Mouse (Mus musculus) fat pad, adult 2 months (tissue): ENCODE measurements around the gene Heg1.

Experiments
- DNase-seq: peaks from one replicate; pipeline ENCODE4 v3.0.0-alpha.2; 2011; ENCODE audit warnings: low read depth, low spot score; ENCODE audit errors: extremely low read depth

Heg1 gene

DNA sequence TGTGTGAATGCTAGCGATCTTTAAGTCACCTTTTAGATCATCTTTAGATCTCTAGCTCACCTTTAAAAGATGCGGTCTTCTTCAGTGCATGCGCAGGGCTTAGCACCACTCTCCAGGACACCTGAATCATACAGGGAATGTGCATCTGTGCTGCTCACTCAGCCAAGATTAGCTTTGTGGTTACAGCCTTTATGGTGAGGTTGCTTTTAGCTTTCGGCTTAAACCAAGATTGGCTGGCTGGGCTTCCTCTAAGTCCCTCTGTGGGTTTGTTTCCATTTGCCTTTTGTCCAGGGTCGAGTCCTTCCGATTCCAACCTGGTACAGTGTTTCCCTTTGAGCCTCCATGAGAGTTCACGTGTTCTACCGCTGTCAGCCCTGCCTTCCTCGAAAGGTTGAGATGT is 20.1 kb downstream of the Heg1 start:
- no peak for DNase-seq

DNA sequence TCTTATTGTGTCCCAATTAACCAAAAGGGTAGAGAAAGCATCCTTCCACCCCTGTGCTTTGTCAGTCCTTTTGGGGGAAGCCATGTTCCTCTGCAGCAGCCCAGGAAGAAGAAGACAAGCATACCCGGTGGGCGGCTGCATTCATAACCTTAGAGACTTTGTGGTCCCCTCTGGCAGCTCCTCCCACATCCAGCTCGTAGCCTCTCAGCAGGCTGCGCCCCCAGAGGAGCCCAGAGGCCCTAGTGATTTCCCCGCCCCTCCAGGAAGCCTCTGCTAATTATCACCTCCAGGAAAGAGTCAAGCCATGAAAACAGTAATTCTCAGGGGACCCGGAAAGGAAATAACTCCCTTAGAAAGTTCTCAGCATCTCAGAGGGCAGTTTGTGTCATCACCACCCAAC is 21.1 kb downstream of the Heg1 start:
- DNase-seq = no peak

DNA sequence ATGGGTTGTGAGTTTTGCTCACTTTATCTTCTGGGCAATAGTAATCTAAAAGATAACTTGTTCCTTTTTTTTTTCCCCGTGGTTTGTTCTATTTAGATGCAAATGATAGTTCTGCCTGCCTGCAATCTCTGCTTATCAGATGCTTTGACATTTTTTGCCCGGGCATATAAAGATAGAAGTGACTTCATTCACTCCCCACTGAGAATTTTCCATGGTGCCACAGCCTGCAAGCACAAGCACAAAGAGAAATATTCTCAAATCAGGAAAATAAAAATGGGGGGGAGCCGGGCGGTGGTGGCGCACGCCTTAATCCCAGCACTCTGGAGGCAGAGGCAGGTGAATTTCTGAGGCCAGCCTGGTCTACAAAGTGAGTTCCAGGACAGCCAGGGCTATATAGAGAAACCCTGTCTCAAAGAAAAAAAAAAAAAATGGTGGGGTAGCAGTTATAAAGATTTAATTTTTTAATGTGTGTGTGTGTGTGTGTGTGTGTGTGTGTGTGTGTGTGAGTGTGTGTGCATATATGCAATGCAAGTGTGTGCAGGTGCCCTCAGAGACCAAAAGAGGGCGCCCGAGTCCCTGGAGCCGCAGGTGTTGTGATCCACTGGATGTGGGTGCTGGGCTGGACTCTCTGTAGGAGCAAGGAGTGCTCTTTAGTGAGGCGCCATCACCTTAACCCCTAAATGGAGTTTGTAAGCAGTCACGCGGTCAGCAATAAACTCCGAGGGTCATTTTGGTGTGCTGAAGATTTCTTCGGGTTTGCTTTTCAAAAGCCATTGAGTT is 22.1 kb downstream of the Heg1 start:
- no peak for DNase-seq

DNA sequence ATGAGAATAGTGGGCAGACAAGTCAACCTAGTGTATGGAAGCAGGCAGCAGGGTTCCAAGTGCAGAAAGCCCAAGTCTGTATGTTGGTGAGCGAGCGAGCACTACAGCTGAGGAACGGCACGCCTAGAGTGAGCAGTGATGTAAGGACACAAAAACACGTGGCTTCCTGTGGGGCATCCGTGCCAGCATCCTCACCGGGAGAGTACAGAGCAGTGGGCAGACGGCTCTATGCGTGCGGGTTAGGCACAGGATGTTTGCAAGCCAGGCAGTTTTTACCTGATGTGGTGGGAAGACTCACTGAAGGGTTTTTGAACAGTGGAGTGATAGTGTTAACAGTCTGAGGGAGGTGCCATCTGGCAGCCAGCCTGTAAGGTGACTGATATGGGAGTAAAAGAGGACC is 23.9 kb downstream of the Heg1 start:
- no peak for DNase-seq

DNA sequence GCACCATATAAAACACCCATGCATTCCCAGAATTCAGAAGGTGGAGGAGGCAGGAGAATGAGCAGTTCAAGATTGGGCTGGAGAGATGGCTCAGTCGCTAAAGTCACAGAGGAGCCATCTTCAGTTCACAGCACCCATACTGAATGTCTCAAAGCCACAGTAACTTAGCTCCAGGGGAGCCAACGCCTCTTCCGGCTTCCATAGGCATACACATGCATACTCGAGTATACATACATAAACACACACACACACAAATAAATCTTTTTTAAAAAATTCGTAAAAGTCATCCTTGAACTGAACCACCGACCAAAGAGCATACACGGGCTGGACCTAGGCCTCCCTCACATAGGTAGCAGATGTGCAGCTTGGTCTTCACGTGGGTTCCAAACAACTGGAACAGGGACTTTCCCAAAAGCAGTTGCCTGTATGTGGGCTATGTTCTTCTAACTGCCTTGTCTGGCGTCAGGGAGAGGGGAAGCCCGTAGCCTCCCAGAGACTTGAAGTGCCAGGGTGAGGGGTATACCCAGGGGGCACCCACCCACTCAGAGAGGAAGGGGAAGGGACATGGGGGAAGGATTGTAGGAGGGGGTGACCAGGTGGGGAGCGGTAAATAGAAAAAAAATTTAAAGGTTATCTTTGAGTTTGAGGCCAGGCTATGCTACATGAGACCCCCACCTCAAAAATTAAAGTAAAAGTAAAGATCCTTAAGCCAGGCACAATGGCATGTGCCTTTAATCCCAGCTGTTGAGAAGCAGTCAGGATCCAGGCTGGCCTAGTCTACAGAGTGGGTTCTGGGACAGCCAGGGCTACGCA is 24.6 kb downstream of the Heg1 start:
- DNase-seq = no peak

DNA sequence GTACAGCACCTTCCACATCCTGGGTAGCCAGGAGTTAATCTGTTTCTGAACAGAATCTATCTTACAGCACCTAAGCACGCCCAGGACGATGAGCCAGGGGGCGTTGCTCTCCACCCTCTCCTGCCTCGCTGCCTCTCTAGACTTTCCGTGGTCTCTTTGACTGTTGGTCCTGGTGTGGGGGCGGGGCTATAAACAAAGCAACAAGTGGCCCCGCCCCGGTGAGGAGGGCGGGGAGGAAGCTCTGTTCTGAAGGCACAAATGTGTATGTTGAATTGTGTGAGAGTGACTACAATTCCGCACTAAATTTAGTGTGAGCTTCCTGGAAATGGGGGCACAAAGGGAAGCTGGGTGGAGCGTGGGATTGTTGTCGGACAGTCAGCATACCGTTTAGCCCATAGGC is 30.1 kb downstream of the Heg1 start:
- DNase-seq = no peak

DNA sequence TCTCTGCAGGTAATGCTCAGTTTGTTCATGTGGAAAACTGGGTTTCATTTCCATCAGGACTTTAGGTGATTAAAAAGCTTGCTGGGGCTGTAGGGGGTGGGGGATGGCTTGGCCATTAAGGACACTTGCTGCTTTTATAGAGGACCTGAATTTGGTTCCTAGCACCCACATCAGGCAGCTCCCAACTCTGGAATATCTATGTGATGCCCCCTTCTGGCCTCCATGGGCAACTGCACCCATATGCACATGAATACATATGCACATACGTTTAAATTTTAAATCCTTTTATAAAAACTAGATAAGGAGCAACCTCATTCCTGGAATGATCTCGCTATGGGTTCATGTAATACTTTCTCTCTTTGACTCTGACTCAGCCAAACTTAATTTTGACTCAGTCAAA is 39.1 kb downstream of the Heg1 start:
- DNase-seq = no peak

DNA sequence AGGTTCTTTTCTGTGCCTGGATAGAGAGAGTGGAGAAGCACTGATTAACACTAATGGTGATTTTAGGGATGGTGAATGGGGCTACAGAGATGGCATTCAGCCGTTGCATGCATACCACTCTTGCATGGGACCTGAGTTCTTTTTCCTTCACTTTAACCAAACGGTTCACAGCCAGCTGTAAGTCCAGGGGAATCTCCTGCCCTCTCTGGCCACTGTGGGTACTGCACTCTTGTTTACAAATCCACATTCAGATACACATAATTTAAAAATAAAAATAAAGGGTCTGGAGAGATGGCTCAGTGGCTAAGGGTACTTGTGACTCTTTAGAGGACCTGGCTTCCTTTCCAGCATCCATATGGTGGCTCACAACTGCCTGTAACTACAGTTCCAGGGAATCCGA is 39.8 kb downstream of the Heg1 start:
- no peak for DNase-seq

DNA sequence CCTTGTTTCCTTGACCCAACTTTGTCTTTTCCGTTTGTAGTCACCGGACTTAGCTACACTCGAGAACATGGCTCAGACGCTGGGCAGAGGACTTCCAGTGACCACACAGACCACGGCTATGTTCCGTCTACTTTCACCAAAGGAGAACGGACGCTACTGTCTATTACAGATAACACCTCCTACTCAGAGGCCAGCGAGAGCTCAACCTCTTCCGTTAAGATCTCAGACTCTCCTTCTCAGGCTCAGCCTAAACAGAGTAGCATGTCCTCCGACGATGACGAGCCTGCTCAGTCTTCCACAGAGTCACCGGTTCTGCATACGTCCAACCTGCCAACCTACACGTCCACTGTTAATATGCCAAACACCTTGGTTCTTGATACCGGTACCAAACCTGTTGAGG is 42.1 kb downstream of the Heg1 start:
- no peak for DNase-seq

DNA sequence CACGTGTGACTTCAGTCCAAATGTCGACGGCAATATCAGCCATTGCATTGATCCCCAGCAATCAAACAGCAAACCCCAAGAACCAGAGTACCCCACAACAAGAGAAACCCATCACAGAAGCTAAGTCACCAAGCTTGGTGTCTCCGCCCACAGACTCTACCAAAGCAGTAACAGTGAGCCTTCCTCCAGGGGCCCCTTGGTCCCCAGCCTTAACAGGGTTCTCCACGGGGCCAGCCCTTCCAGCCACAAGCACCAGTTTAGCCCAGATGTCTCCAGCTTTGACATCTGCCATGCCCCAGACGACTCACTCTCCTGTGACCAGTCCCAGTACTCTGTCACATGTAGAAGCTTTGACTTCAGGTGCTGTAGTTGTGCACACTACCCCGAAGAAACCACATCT is 42.7 kb downstream of the Heg1 start:
- DNase-seq = no peak

DNA sequence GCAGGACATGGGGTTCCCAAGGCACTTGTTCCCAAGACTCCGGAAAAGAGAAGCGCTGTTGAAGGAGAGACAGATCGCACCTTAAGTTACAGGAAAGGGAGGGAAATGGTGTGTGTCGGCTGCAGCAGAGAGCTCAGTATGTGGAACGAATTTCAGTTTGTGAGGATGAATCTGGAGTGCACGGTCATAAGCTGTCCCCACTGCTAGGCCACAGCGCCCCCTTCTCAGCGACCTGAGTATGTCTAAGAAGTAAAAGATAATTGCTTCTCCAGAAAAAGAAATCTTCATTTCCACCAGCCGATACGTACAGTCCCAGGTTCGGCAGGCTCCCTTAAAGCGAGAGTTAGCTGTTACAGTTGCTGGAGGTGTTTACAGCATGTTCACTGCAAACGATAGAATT is 44.3 kb downstream of the Heg1 start:
- DNase-seq = no peak

DNA sequence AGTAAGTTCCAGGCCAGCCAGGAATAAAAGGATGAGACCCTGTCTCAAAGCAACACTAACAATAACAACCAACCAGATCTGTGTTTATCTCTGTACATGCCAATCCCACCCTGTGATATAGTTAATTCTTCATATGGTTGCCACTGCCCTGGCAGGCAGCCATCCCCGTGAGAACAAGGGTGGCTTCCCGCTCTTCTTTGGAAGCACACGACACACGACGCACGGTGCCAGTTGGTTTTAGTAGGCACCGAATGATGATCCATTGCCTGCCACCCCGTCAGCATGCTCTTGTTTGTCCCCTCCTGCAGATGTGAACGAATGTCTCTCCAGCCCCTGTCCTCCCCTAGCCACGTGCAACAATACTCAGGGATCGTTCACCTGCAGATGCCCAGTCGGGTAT is 47.1 kb downstream of the Heg1 start:
- DNase-seq = no peak

DNA sequence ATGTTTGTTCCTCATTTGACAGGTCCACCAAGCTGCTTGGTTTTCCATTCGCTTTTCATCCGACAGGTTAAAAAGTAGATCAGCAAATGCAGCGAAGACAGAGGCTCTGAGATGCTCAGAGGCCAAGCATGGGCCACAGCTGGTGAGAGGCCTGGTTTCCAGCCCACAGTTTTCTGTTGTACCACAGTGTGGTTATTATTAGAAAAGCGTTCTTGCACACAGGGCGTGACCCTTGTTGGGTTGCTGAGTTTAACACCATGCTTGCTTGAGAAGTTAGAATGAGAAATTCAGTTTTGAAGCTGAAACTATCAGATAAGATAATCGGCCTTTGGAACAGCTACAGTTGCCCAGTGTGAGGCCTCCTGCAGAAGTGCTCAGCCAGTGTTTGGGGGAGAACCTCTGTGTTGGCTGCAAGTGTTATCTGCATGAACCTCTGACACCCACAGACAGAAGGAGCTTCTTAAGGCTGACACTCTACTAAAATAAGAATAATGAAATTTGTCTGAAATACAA is 48.1 kb downstream of the Heg1 start:
- DNase-seq = no peak

DNA sequence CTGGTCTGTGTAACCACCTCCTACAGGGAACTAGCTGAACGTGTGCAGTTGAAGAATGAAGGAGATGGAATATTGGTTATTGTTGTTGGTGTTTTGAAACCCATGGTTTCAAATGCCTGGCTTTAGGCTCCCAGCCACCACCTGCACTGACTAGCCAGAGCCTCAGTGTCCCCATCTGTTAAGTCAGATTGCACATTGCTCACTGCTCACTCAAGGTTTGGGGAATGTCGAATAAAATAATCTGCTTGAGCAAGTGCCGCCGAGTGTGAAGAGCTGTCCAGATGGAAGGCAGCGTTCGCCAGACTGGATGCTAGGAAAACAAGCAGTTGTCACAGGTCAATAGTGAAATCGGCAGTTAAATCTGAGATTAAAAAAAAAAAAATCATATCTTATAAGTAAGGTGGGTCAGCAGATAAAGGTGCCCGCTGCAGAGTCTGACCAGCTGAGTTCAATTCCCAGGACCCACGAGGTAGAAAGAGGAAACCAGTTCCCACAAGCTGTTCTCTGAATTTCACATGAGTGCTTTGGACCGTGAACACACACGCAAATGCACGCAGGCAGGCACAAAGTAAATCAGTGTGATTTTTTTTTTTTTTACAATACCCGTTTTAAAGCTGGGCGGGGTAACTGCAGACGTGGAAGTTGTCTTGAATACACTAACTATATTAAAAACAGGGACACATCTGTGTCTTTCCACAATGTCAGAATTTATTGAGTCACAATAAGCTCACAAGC is 48.8 kb downstream of the Heg1 start:
- no peak for DNase-seq

DNA sequence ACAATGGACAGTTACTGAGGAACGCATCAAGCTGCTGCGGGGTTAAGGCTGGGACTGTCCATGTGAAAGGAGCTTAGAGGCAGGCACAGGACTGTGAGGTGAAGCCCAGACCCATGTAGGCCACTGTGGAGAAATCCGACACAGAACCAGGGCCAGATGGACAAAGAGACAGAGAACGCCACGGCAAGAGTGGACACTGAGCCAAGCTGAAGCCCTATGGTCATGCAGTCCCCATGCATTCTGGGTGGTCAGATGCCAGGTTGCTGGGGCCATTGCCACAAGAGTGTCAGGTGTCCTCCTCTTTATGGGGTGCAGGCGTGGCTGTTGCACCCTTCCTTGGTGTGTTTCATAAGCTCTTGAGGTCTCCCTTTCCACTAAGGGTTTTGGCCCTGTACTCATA is 49.7 kb downstream of the Heg1 start:
- no peak for DNase-seq

DNA sequence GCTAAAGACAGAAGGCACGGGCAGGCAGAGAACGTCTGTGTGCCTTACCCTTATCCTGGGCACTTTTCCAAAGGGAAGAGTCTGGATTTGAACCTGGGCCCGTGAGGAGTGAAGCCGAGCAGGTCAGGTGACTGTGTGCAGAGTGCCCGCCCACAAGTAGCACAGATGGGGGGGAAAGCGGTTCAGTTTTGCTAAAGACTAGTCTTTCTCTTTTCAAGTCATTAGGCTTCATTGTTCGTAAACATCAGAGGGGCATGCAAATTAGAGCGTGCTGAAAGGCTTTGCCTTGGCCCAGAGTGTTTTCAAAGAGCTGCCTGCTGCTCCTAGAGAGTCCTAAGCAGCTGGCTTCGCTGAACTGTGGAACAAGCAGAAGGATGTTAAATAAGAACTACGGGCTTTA is 50.4 kb downstream of the Heg1 start:
- DNase-seq = no peak

DNA sequence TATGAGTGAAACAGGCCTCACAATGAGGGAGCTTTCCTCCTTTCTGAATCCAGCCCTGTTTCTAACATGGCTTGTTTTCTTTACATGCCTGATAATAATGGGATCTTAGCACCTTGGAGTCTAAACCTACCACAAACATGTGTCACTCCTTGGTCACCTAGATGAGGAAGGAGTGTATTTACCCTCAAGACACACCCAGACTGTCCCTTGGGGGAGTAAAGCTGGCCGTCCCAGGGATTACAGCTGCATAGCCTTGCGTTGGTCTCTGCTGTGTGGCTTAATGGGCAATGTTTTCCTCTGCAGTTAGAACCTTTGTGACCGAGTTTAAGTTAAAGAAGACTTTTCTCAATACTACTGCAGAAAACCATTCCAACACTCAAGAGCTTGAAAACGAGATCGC is 51.1 kb downstream of the Heg1 start:
- no peak for DNase-seq

DNA sequence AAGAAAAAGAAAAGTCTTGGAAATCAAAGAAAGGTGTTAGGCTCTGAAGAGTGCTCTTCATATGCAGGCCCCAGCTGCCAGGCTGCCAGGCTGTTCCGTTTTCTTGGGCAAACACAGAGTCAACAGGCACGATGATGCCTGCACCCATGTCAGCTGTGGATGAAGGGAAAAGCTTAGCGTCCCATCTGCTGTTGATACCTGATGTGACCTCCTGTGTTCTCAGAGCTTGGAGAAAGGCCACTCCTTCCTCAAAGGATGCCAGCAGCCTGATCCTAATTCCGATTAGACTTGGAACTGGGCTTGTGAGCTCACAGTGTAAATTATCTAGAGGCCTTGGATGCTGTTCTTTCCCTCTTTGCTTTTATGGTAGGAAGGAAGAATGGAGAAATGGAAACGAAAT is 51.6 kb downstream of the Heg1 start:
- DNase-seq = no peak

DNA sequence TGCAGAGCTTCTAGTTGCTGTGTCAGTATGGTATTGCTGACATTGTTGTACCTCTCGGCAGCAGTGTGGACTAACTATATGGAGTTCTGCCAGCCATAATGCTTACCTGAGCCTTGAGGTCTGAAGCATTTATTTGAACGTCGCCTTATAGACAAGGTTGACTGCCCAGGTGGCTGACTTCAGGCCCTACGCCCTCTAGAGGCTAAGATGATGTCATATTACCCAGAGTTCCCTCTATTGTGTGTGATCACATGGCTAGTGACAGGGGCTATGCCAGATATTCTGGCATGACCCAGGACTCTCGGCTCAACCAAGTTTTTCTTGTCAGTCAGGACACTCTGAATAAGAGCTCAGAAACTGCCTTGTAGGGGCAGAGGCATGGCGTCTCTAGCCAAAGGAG is 52.6 kb downstream of the Heg1 start:
- no peak for DNase-seq

DNA sequence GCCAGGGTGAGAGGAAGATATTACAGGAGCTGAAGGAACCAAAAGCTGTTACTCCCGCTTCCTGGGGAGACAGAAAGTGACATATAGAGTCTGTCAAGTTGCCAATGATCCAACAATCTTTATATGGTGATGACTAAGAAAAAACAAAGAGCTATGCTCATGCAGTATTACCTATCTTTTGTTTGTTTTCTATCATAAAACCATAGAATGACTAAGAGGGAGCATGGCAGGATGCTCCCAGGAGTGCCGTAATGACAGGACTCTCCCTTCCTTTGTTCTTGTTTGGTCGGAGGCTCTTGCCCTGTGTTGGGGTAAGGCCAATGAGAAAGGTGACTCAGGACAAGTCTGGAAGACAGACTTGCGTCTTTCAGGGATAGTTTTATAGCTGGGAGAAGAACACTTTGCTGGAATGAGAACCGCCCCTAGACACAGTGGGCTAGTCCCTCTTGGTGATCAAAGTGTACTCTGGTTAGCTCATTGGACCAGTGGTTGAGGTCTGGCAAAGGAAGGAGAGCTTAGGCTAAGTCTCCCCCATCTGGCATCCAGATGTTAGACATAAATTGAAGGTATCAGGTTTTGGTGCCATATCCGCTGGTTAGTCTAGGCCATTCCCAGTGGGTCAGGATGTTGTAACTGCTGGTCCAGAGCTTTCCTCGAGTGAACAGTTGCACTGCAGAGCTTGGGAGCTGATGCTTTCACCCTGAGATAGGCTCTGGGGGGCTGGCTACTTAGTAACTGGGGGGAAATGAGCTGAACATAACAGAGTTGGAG is 55.0 kb downstream of the Heg1 start:
- no peak for DNase-seq

DNA sequence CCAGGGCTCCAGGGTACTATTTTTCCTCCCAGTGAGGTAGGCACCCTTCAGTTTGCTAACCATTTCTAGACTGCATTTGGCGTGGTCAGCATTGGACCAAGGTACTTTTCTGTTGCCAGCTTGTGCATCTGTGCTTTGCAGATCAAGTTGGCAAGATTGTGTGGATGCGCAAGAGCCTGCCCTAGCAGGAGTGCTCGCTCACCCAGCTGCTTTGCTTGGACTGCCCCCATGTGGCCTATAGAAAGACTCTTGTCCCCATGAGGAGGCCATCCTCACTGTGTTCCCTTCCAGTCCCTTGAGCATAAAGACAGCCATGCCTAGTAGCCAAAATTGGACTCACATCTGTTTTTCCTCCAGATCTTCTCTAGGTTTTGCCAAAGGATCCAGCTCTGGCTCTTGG is 55.6 kb downstream of the Heg1 start:
- no peak for DNase-seq
